ENCODE assay signal across 9 mouse cellular contexts in genomic region chr13:64098992-64099391, GRCm38 (mm10). TPM values are rescaled to one million over a fixed set of nuclear protein-coding genes. Genes with fewer than 3 reads are reported as not detected.
DNase-seq lines count a peak whose midpoint lies in the region; ATAC-seq and TF ChIP-seq lines count a peak whose summit lies in the region.
"Had no signal": no experiment of that assay in that cellular context is flagged by ENCODE, and none has a peak within 500 bp of the region (broad histone marks: within the 10 kb centered on the region; RNA-seq: fewer than 3 reads in every experiment).

No protein-coding gene starts in this region.

- no peak for ATAC-seq in neural tube, embryonic 15.5 days (ENCODE audit: low FRiP score)

- H3K27me3 ChIP-seq in neural tube, embryonic 15.5 days (replicated peaks), result no peaks in the 10 kb centered on the region
- H3K27me3 ChIP-seq: neural tube, embryonic 12.5 days had no signal

- H3K36me3 ChIP-seq in neural tube, embryonic 15.5 days, result no peaks in the 10 kb centered on the region
- H3K36me3 ChIP-seq: neural tube, embryonic 12.5 days had no signal

- no peak overlapping the region for H3K4me3 ChIP-seq in lung, adult 2 months (replicated peaks; ENCODE audit: extremely low read depth, low read depth, low read length)
- no peak overlapping the region for H3K4me3 ChIP-seq in neural tube, embryonic 15.5 days (replicated peaks)
- H3K4me3 ChIP-seq: neural tube, embryonic 12.5 days had no signal

- H3K9ac ChIP-seq in neural tube, embryonic 15.5 days (replicated peaks), result no peak overlapping the region
- H3K9ac ChIP-seq: neural tube, embryonic 12.5 days had no signal

- WGBS in lung, adult 2 months, result 84% methylated on average over 9 of the region's 9 CpGs
- WGBS in neural tube, embryonic 15.5 days, result 77% methylated on average over 9 of the region's 9 CpGs

- H3K9me3 ChIP-seq in neural tube, embryonic 15.5 days (replicated peaks), result no peaks in the 10 kb centered on the region
- H3K9me3 ChIP-seq: neural tube, embryonic 12.5 days had no signal

- no peak overlapping the region for H3K27ac ChIP-seq in neural tube, embryonic 15.5 days (replicated peaks)
- H3K27ac ChIP-seq: neural tube, embryonic 12.5 days had no signal

- no peaks in the 10 kb centered on the region for H3K4me1 ChIP-seq in lung, adult 2 months (ENCODE audit: control insufficient read depth, insufficient read depth, low read length)
- H3K4me1 ChIP-seq in neural tube, embryonic 15.5 days, result no peaks in the 10 kb centered on the region
- H3K4me1 ChIP-seq: neural tube, embryonic 12.5 days had no signal

- TF ChIP-seq CTCF in lung, adult 2 months (IDR thresholded peaks at IDR 0.05; ENCODE audit: insufficient read depth, low read length), result peak; percentile 43; the same call in 1 of the 2 replicates

- TF ChIP-seq POLR2A in lung, adult 2 months (IDR thresholded peaks at IDR 0.05; ENCODE audit: borderline replicate concordance, extremely low read depth, low read depth, low read length), result no peak

- no peak overlapping the region for H3K4me2 ChIP-seq in neural tube, embryonic 15.5 days
- H3K4me2 ChIP-seq: neural tube, embryonic 12.5 days had no signal

- peak; percentile 7 for DNase-seq in gastrocnemius, adult 18-20 months (ENCODE audit: low spot score)
- no peak for DNase-seq in gastrocnemius, postnatal 25 days
- peak; percentile 15 for DNase-seq in lung, adult 2 months
- DNase-seq in lung, postnatal 25 days (ENCODE audit: low spot score), result no peak
- peak; percentile 31 for DNase-seq in brain, adult 2 months (ENCODE audit: low read depth, low spot score)
- peak; percentile 56 for DNase-seq in mesoderm, embryonic 11.5 days (ENCODE audit: low read depth, low spot score)
- DNase-seq in neural tube, embryonic 10.5 days (ENCODE audit: extremely low spot score, low spot score), result no peak

RNA-seq across cellular contexts. Expression of gene Hsd17b3, which starts 10.0 kb away (rescaled TPM):
- not detected for total RNA-seq in gastrocnemius, adult 18-20 months (2021)
- total RNA-seq in gastrocnemius, postnatal 25 days (2021), result not detected
- not detected in 2 replicates for polyA plus RNA-seq in lung, adult 2 months (2012; rRNA removed)
- not detected in 2 replicates for polyA plus RNA-seq in neural tube, embryonic 15.5 days (2015; fragmentation: Nextera tagmentation; extraction: Ambion mirVana)

RNA-seq across cellular contexts. Expression of gene Slc35d2, which starts 30.2 kb away (rescaled TPM):
- total RNA-seq in gastrocnemius, adult 18-20 months (2021), result under 1 TPM; 0.50 to 0.66 TPM
- total RNA-seq in gastrocnemius, postnatal 25 days (2021), result under 1 TPM; 0.72 to 0.88 TPM
- 5.7 and 6.8 TPM in 2 replicates for polyA plus RNA-seq in lung, adult 2 months (2012; rRNA removed)
- polyA plus RNA-seq in neural tube, embryonic 15.5 days (2015; fragmentation: Nextera tagmentation; extraction: Ambion mirVana), result 1.6 and 2.7 TPM in 2 replicates

RNA-seq across cellular contexts. Expression of gene Zfp367, which starts 54.0 kb away (rescaled TPM):
- total RNA-seq in gastrocnemius, adult 18-20 months (2021), result 10 to 100 TPM; 33.2 to 34.5 TPM
- total RNA-seq in gastrocnemius, postnatal 25 days (2021), result 10 to 100 TPM; 17.5 to 18.6 TPM
- 7.1 and 10.4 TPM in 2 replicates for polyA plus RNA-seq in lung, adult 2 months (2012; rRNA removed)
- polyA plus RNA-seq in neural tube, embryonic 15.5 days (2015; fragmentation: Nextera tagmentation; extraction: Ambion mirVana), result 5.0 and 6.3 TPM in 2 replicates

Comparison
In these comparisons a context has a peak if more than half of its experiments do, and no peak if none do; other contexts are left out.
1. DNase-seq: peak in gastrocnemius, adult 18-20 months (single experiment), lung, adult 2 months (single experiment), brain, adult 2 months (single experiment) and mesoderm, embryonic 11.5 days (single experiment); none in gastrocnemius, postnatal 25 days (single experiment), lung, postnatal 25 days (single experiment) and neural tube, embryonic 10.5 days (single experiment).